Mouse (Mus musculus): Measurements from ENCODE around the gene Tnfsf4. TPM values are rescaled to one million over a fixed set of nuclear protein-coding genes. Genes with fewer than 3 reads are reported as not detected.

The Tnfsf4 gene
- polyA plus RNA-seq, 1 experiment from 2014 or later: not detected

- Histone ChIP-seq H3K4me2 (ENCODE audit: low read length) (no peak overlapping the region), H3K9ac (replicated peaks; ENCODE audit: low read depth, low read length) (no peak overlapping the region), H3K9me3 (ENCODE audit: control insufficient read depth, low read length) (no peaks in the 10 kb centered on the region), H3K27ac (ENCODE audit: low read length) (no peak overlapping the region), H3K27me3 (replicated peaks; ENCODE audit: control insufficient read depth, insufficient read depth, low read length) (no peaks in the 10 kb centered on the region), H3K4me3 (replicated peaks; ENCODE audit: low read length) (no peak overlapping the region), H3K4me1 (replicated peaks; ENCODE audit: control insufficient read depth, insufficient read depth, low read length) (no peaks in the 10 kb centered on the region), H3K36me3 (ENCODE audit: control insufficient read depth, insufficient read depth) (no peaks in the 10 kb centered on the region)
- no peak for ATAC-seq
- WGBS: 70% methylated on average over 2 of the region's 2 CpGs
These were observed 40.6 kb downstream of the Tnfsf4 start for GRCm38 (mm10) chr1:161435781-161436180.

- no peak overlapping the region for H3K4me2 ChIP-seq (ENCODE audit: low read length)
- H3K4me1 ChIP-seq (replicated peaks; ENCODE audit: control insufficient read depth, insufficient read depth, low read length): no peaks in the 10 kb centered on the region
- H3K27me3 ChIP-seq (replicated peaks; ENCODE audit: control insufficient read depth, insufficient read depth, low read length): no peaks in the 10 kb centered on the region
- no peaks in the 10 kb centered on the region for H3K36me3 ChIP-seq (ENCODE audit: control insufficient read depth, insufficient read depth)
- WGBS: 86% methylated on average over 6 of the region's 6 CpGs
- no peak for ATAC-seq
- no peaks in the 10 kb centered on the region for H3K9me3 ChIP-seq (ENCODE audit: control insufficient read depth, low read length)
- no peak overlapping the region for H3K4me3 ChIP-seq (replicated peaks; ENCODE audit: low read length)
- H3K9ac ChIP-seq (replicated peaks; ENCODE audit: low read depth, low read length): no peak overlapping the region
- no peak overlapping the region for H3K27ac ChIP-seq (ENCODE audit: low read length)
These were observed 41.3 kb downstream of the Tnfsf4 start for GRCm38 (mm10) chr1:161436503-161436902.

GRCm38 (mm10) chr1:161444858-161445257, 49.6 kb downstream of the Tnfsf4 start:
- Histone ChIP-seq H3K27ac (ENCODE audit: low read length) (no peak overlapping the region), H3K4me1 (replicated peaks; ENCODE audit: control insufficient read depth, insufficient read depth, low read length) (no peaks in the 10 kb centered on the region), H3K9ac (replicated peaks; ENCODE audit: low read depth, low read length) (no peak overlapping the region), H3K36me3 (ENCODE audit: control insufficient read depth, insufficient read depth) (no peaks in the 10 kb centered on the region), H3K4me2 (ENCODE audit: low read length) (no peak overlapping the region), H3K9me3 (ENCODE audit: control insufficient read depth, low read length) (no peaks in the 10 kb centered on the region), H3K4me3 (replicated peaks; ENCODE audit: low read length) (no peak overlapping the region), H3K27me3 (replicated peaks; ENCODE audit: control insufficient read depth, insufficient read depth, low read length) (no peaks in the 10 kb centered on the region)
- ATAC-seq: no peak
- WGBS: 79% methylated on average over 7 of the region's 7 CpGs

- WGBS: 56% methylated on average over 3 of the region's 3 CpGs
- Histone ChIP-seq H3K4me2 (ENCODE audit: low read length) (no peak overlapping the region), H3K4me1 (replicated peaks; ENCODE audit: control insufficient read depth, insufficient read depth, low read length) (no peaks in the 10 kb centered on the region), H3K27me3 (replicated peaks; ENCODE audit: control insufficient read depth, insufficient read depth, low read length) (no peaks in the 10 kb centered on the region), H3K36me3 (ENCODE audit: control insufficient read depth, insufficient read depth) (no peaks in the 10 kb centered on the region), H3K9me3 (ENCODE audit: control insufficient read depth, low read length) (no peaks in the 10 kb centered on the region), H3K27ac (ENCODE audit: low read length) (no peak overlapping the region), H3K9ac (replicated peaks; ENCODE audit: low read depth, low read length) (no peak overlapping the region), H3K4me3 (replicated peaks; ENCODE audit: low read length) (no peak overlapping the region)
- ATAC-seq: no peak
These were observed 56.6 kb downstream of the Tnfsf4 start for GRCm38 (mm10) chr1:161451683-161452245.

- Histone ChIP-seq H3K4me3 (replicated peaks; ENCODE audit: low read length) (no peak overlapping the region), H3K9ac (replicated peaks; ENCODE audit: low read depth, low read length) (no peak overlapping the region), H3K4me1 (replicated peaks; ENCODE audit: control insufficient read depth, insufficient read depth, low read length) (no peaks in the 10 kb centered on the region), H3K9me3 (ENCODE audit: control insufficient read depth, low read length) (no peaks in the 10 kb centered on the region), H3K36me3 (ENCODE audit: control insufficient read depth, insufficient read depth) (no peaks in the 10 kb centered on the region), H3K4me2 (ENCODE audit: low read length) (no peak overlapping the region), H3K27ac (ENCODE audit: low read length) (no peak overlapping the region), H3K27me3 (replicated peaks; ENCODE audit: control insufficient read depth, insufficient read depth, low read length) (no peaks in the 10 kb centered on the region)
- WGBS: 97% methylated on average over 1 of the region's 1 CpGs
- no peak for ATAC-seq
These were observed 57.0 kb downstream of the Tnfsf4 start for GRCm38 (mm10) chr1:161452250-161452649.

- Histone ChIP-seq H3K36me3 (ENCODE audit: control insufficient read depth, insufficient read depth) (no peaks in the 10 kb centered on the region), H3K4me3 (replicated peaks; ENCODE audit: low read length) (no peak overlapping the region), H3K9ac (replicated peaks; ENCODE audit: low read depth, low read length) (no peak overlapping the region), H3K9me3 (ENCODE audit: control insufficient read depth, low read length) (no peaks in the 10 kb centered on the region), H3K4me2 (ENCODE audit: low read length) (no peak overlapping the region), H3K4me1 (replicated peaks; ENCODE audit: control insufficient read depth, insufficient read depth, low read length) (no peaks in the 10 kb centered on the region), H3K27me3 (replicated peaks; ENCODE audit: control insufficient read depth, insufficient read depth, low read length) (no peaks in the 10 kb centered on the region), H3K27ac (ENCODE audit: low read length) (no peak overlapping the region)
- 71% methylated on average over 2 of the region's 2 CpGs for WGBS
- ATAC-seq: no peak
These were observed 68.3 kb downstream of the Tnfsf4 start for GRCm38 (mm10) chr1:161463388-161464085.

Other genes starting within 250 kb of the Tnfsf4 start
- gene Tex50, start 236.1 kb upstream of the Tnfsf4 start, polyA plus RNA-seq (2015; fragmentation: Nextera tagmentation; extraction: Ambion mirVana): 0.78 and 1.4 TPM in 2 replicates
- gene Prdx6, start 144.2 kb upstream of the Tnfsf4 start, polyA plus RNA-seq (2015; fragmentation: Nextera tagmentation; extraction: Ambion mirVana): 214 and 245 TPM in 2 replicates
- gene Tnfsf18, start 99.2 kb downstream of the Tnfsf4 start, polyA plus RNA-seq (2015; fragmentation: Nextera tagmentation; extraction: Ambion mirVana): not detected in 2 replicates